Mouse (Mus musculus): ENCODE measurements at regions not wholly inside any gene's neighbourhood (a gene's known extent, or its start where the extent isn't known, plus 50 kb on each side); places are given as distances from the start of the nearest gene placed in this dataset.
"Not testable (repeated sequence)": the region's sequence is repeated elsewhere in the genome, so short reads cannot be mapped to it uniquely, and the experiment has no call there.

DNA sequence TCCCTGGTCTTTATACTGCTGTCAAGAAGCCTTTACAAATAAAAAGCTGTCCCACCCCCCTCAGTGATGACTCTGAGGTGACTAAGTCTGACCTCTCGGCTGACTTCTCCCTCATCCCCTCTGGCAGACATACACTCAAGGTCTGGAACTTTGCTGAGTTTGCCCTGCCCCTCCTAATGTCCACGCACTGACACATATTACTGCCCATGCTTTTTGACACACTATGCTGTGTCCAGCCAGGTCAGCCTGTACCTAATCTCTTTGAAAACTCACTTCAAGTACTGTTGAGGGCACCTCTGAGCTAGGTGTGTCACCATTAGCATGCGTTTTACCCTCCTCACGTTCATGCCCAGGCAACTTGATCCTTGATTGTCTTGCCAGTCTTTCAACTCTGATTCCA, 164.9 kb upstream of the Frmd6 start:
- in situ Hi-C loops (cut with MboI, MseI), result no loop called here

DNA sequence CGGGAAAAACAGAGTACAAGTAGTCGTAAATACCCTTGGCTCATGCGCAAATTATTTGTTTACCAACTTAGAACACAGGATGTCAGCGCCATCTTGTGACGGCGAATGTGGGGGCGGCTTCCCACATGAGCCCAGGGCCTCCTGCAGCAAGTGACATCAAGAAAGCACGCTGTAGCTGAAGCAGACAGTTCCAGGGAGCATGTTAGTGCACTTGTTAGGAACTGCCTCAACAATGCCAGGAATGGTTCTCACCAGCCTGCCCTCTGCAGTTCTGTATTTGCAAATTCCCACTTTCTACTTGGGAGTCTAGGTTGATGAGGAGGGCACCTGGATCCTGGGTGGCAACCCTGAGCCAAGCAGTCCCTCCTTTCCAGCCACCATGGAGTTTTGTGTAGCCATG, 157.2 kb upstream of the Frmd6 start:
- in situ Hi-C loops (cut with MboI, MseI), result not testable (repeated sequence)

DNA sequence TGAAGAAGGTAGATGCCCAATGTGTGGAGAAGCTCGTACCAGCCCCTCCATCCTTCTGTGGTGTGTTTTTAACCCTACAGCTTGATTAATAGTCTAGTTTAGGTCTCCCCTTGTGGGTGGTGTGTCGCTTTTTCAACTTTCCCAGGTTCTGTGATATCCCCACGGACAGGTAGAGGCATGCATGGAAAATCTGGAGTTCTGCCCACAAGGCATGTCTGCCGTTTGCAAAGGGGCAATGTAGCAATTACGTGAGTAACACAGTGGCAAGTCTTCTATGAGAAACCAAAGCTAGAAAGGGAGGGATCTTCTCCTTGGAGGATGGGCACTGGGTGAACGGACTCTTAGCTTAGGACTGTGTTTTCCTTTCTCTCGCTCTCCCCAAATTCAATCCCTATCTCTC, 153.2 kb upstream of the Frmd6 start:
- in situ Hi-C loops (cut with MboI, MseI), result no loop called here

DNA sequence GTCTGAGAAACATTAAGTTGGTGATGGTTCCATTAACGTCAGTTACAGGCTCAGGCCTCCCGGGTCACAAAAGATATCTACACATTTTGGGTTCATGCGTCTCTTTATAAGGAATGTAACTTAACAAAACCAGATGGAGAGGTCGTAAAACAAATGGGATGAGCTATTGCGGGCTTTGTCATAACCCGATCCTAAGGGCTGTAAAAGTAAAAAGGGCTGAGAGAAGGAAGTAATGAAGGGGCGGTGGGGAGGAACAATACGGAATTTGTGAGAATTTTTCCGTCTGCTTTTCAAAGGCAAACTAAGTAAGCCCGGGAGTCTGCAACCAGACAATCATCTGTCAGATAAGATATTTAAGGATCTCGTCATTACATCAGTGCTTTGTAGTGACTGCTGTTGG, 152.1 kb upstream of the Frmd6 start:
- in situ Hi-C loops (cut with MboI, MseI), result no loop called here

DNA sequence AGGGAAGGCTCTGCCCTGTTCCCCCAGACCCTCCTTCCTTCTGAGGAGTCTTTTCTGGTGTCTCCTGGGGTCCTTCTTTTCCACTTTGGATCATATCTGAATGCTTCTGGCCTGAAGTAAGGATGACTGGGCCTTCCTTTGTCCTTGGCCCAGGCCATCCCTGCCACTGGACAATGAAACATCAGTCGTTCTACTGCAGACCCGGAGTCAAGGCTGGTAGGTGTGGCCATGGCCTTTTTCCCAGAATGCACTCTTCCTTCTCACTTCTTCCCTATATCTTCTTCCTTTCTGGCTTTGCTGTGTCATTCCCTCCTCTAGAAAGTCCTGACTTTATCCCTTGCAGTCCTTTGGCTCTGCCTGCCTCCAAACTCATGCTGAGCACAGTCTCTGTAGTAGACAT, 151.2 kb upstream of the Frmd6 start:
- in situ Hi-C loops (cut with MboI, MseI), result no loop called here

DNA sequence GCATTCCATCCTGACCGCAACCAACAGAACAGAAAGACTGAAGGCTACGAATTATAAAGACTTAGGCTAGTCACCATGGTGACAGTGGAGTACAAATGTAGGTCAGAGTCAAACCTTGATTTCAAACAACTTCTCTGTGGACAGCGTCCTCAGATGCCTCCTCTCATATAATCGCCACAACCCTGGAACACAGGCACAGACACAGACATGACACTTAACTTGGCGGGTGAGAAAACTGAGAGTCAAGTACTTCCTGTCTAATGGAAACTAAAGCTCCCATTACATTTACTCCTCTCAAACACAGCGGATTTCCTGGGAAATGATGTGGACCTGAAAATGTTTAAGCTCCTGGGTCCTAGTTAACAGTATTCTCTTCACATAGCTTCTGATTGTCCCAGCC, 149.5 kb upstream of the Frmd6 start:
- in situ Hi-C loops (cut with MboI, MseI), result no loop called here

DNA sequence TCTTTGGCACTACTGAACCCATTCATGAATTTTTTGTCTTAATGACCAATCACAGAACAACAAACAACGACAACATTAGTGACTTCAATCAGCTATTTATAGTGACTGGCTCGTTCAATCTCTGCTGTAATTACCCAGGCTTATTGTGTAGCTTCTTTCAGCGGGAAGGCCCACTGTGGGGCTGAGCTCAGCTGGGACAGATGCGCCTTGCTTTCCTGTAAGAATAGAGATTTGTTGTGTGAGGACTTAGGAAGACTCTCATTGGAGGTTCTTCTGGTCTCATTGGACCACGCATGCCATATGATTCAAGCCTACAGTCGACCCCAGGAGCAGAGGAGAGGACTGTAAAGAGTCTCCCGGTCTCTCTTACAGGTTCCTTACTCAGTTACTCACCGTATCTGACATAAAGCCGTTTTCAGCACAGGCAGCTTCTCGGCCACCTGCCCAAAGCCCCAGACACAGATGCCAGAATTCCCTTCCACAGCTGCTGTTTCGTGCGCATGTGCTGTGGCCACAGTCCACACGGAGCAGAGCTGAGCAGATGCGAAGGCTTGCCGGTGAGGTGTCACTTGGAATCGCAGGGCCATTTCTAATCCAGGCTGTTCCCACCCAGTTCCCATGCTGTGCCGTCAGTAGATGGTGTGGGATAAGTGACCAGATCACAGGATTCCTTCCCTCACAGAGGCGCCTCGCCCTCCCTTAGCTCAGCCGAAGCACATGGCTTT, 145.5 kb upstream of the Frmd6 start:
- in situ Hi-C loops (cut with MboI, MseI), result no loop called here

DNA sequence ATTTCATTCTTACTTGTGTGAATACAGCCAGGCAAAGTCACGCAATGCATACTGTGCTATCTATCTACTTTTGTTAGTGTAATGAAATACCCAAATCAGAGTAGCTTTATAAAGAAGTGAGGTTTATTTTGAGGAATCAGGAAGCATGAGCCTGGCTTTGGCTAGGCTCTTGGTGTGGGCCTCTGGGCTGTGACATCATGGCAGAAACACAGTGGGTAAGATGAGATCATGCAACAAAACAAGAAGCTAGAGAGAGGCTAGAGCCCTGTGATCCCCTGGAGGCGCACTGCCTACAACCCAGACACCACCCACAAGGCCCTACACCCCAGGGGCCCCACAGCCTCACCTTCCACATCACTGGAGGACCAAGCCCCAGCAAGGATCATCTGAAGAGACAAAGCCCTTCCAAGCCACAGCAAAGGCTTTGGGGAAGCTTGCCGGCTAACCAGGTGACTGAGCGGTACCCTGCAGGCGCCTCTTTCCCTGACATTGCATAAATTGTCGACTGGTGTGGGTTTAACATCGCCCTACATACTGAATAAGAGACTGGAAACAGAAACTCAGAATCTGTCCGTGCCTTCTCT, 143.8 kb upstream of the Frmd6 start:
- in situ Hi-C loops (cut with MboI, MseI), result no loop called here

DNA sequence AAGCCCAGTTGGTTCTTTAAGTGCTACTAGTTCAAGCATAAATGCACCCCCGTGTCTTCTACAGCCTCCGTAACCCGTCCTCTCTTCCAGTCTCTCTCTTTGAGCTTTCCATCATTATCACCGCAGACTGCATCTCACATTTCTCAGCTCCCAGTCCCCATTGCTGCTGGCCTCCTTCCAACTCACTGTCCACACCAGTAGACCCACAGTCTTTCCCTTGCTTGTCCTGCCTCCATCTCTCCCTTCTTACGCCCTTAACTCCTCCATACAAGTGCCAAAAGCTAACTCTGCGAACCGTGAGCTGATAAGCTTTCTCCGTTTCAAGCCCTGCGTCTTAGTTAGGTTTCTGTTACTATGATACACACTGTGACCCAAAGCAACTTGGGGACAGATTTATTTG, 141.0 kb upstream of the Frmd6 start:
- in situ Hi-C loops (cut with MboI, MseI), result no loop called here

DNA sequence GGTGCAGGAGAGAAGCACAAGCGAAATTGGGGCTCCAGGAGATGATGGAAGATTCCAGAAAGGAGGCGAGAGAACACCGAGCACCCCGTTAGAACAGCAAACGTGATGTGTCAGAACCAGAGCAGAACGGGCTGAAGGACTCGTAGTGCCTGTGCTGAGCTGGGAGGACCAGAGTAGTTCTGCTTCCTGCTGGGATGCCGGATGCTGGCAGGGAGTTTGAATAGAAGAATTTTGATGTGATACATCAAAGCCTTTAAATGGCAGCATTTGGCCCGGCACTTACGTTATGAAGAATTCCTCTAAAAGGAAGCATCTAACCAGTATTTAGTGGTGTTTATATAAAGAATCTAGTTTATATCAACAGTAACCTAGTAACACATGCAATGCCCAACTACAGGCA, 139.9 kb upstream of the Frmd6 start:
- in situ Hi-C loops (cut with MboI, MseI), result no loop called here

DNA sequence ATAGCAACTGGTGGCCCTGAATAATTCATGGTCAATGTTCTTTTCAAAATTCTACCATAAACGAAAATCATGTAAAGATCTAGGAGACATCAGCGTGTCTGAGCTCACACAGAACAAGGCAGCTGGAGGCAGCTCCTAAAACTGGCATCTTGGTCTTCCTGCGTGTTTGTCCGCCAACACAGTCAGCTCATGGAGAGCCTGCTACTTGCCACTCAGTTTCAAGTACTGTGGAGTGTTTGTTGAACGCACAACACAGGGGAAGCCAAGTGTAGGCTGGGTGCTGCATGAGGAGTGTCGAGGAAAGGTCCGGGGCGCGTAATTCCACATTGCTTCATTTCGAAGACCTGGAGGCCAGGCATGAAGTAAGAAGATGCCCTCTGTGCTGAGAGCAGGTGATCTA, 139.0 kb upstream of the Frmd6 start:
- in situ Hi-C loops (cut with MboI, MseI), result no loop called here

DNA sequence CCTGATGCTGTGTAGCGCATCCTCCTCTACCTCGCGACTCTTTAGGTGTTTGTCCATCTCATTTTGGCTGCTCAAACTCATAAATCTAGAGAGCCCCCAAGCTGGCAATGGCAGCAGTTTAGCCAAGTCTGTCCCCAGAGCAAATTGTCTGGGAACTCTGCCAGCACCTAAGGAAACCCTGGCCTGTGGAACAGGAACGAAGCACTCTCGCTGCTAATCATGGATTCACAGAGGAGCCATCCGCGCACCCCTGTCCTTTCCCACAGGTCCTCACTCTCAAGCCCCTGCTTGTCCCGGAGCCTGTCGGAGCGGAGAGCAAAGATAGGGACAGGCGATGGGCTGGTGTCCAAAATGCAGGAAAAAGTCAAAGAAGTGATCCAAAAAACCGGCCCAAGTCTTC, 138.3 kb upstream of the Frmd6 start:
- in situ Hi-C loops (cut with MboI, MseI), result no loop called here

DNA sequence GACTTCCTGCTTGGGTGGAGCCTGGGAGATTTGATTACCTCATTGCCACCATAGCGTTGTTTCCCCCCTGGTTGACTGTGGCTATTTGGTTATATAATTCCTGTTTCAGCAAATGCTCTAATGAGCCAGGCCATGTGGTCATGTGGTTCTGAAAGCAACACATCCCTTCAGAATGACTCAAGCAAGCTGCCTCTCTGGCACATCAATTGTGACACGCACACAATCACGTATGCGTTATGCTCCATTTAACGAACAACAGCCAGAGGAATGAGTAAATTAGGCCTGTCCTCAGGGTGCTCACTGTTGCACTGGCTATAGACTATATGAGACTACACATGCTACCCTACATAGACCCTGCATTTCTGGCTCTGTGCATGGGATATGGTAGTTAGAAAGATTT, 130.2 kb upstream of the Frmd6 start:
- in situ Hi-C loops (cut with MboI, MseI), result loop anchor here (10.0 kb wide), 1 partner anchor 1840 kb away; the partner anchor contains the start of gene Pcnx4

DNA sequence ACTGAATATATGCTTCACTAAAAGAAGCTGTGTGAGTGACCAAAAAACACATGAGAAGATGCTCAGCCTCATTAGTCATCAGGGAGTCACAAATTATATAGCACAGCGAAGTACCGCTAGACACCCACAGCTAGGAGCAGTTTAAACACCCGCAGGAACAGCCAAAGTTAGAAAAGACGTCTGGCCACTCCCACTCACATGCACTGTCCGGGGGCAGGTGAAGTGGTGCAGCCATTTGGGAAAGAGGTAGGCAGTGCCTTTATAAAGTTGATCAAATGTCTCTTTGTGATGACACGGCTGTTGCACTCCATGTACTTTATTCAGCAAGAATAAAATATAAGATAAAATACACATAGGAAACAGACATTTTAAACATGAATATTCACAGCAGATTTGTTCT, 129.1 kb upstream of the Frmd6 start:
- in situ Hi-C loops (cut with MboI, MseI), result loop anchor here (10.0 kb wide), 1 partner anchor 1839 kb away; the partner anchor contains the start of gene Pcnx4

DNA sequence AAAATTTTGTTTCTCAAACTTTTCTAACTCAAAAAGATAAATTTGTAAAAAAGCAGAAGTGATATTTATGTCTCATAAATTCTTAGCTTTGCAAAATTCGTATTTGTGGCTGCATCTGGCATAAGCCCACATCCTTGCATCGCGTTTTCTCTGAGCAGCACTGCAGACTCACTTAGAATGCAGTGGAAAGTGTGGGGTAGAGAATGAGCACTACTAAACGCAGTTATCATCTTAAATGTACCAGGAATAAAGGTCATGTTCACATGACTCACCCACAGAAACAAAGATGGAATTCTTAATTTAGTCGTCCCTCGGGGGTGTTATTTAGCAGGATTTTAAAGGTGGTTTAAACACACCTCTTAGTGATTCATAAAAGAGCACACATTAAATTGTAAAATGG, 126.8 kb upstream of the Frmd6 start:
- in situ Hi-C loops (cut with MboI, MseI), result loop anchor here (10.0 kb wide), 1 partner anchor 1836 kb away; the partner anchor contains the start of gene Pcnx4

DNA sequence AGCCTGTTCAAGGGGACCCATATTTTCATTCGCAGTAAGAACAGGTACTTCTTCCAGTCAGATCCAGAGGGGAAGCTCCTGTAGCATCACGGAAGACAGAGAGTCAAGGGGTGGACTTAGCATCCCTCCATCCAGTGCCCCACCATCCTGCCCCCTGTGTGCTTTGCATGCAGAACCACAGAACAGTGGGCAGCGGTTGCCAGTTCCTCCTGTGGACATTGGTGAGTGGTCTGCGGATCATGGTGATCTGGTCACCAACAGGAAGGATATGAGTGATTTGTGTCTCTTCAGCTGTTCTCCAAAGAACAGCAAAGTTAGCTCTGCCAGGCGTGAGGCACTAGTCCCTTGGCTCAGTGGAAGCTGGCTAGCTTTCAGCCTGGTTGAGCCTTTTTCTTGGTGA, 122.8 kb upstream of the Frmd6 start:
- in situ Hi-C loops (cut with MboI, MseI), result no loop called here

DNA sequence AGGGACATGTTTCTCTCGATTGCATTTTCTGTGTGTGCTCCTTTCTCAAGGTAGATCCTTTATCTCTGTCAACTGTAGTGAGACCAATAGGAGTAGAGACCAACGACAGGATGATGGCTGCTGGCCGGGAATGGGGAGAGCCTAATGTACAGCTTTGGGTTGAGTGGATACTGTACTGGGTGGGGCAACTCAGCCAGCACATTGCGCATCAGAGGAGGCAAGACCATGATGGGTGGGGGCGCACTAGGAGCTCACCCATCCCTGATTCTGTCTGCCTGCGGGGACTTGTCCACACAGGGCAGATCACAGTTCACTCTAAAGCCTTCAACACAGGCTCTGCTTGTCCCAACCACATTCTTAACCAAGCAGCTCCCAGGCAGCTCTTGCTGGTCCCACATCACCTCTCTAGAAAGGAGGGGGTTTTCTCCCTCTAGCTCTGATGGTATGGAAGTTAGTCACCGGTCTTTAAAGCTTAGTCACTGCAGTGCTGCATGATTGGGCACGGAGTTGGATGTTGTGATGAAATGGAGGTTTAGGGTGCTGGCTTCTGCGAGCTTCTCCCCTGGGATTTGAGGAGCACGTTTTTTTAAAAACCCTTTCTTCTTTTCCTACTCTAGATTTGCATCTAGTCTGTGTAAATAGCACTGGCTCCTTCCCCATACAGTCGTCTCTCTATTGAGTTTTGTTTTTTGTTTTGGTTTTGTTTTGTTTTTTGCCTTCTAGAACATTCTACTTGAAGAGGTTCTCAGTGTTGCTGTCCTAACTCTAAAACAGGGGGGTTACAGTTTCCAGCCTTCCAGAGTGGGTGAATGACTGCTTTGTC, 118.3 kb upstream of the Frmd6 start:
- in situ Hi-C loops (cut with MboI, MseI), result no loop called here

DNA sequence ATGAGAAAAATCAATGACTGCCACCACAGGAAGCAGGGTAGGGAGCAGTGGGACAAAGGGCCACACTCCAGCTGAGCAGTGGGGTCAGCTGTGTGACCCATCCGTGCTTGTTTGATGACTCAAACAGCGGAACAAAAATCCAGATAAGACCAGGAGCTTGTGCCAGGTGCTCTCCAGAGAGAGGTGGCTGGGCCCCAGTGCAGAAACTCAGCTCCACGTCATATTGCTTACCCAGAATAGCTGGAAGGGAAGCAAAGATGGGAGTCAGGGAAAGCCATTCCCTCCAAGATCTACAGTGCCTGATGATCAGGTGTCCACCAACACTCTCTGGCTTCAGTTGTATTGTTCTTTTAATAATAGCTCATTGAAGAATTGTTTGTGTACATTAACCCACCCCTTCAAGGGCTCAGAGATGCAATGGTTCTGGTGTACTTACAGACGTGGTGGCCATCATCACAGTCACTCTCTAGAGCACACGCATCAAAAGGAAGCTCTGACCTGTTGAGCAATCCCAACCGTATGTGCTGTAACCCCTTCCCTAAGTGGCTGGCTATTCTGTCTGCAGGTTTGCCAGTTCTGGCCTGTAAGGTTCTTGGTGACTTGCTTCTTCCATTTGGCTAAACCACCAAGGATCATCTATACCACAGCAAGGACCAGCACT, 117.6 kb upstream of the Frmd6 start:
- in situ Hi-C loops (cut with MboI, MseI), result no loop called here

DNA sequence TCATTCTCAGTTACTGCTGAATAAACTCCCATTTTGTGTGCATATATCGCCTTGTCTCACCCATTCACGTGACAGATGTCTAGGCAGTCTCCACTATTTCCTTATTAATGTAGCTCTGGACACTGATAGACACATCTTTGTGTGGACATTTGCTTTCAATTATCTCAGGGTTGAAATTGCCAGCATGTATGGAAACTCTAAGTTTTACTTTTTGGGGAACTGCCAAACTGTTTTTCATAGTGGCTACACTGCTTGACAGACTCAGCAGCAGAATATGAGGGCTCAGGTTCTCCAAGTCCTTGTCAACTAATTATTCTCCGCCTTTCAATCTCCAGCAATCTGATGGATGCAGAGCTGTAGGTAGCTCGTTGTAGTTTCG, 117.0 kb upstream of the Frmd6 start:
- in situ Hi-C loops (cut with MboI, MseI), result no loop called here

DNA sequence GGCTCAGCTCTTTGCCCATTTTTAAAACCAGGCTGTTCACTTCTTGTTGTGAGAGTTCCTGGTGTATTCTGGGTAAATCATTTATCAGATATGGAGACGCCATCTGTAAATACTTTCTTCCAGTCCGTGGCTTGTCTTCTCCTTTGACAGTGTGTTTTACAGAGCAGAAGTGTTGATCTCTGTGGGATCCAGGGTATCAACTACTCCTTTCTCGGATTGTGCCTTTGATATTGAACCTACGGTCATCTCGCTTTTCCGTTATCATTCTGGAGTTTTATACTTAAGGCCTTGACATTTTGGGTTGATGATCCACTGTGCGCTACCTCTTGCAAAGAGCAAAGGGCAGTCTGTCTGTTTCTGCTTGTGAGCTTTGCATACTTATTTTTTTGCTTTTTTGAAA, 115.0 kb upstream of the Frmd6 start:
- in situ Hi-C loops (cut with MboI, MseI), result no loop called here

DNA sequence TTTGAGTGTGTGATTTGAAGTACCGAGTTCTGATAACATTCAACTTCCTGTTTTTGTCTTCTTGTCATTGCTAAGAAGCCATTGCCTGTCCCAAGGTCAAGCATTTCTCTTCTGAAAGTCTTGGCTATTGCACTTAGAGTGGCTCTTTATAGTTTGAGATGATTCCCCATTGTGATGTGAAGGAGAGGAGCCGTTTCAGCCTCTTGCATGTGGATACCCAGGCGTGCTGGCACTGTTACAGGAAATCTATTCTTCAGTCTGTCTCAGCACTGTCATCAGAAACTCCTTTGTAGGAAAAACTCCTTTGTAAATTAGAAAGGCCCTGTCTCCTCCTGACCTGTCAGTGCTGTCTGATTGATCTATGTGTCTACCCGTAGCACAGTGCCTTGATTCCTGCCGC, 114.3 kb upstream of the Frmd6 start:
- in situ Hi-C loops (cut with MboI, MseI), result no loop called here

DNA sequence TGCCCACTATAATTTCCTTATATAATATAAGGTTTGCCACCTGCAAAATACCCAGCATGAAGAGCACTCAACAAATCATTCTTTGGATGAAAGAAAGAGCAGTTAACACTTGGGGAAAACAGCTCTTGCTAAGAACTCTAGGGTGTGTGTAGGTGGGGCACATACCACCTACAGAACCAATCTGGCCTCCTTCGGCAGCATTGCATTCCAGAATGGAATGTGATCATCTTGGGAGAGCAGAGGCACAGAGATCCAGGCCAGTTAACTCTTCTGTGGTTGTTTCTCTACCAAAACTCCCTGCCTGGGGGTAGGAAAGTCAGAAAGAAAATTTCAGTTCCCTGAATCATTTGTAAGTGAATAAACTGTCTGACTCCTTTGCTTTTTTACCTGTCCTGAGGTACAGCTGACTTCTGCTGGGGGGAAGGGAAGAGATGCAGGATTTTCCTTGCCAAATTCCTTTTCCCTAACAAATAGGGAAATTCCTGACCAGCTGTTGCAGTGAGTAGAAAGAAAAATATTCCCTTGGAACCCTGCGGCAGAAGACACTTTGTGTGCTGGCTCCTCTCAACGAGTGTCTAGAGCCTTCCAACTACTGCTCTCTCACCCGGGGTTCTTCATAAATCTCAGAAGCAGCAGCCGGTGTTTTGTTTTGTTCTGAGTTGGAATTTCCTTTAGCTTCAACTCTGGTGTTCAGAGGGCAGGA, 112.8 kb upstream of the Frmd6 start:
- in situ Hi-C loops (cut with MboI, MseI), result no loop called here

Measured in regulatory T cell (primary cell).